Mouse (Mus musculus) frontal cortex, adult (tissue): ENCODE measurements around the gene Aldh9a1.
"Not testable (repeated sequence)": the region's sequence is repeated elsewhere in the genome, so short reads cannot be mapped to it uniquely, and the experiment has no call there.

Experiments
- ATAC-seq: cut with Nextera tagmentation; 2 replicates; pipeline ENCODE4 v1.9.2; 2017; ENCODE audit warnings: mild to moderate bottlenecking, moderate library complexity, mixed read lengths; ENCODE audit not compliant: low TSS enrichment

Gene Aldh9a1

GRCm38 (mm10) chr1:167349815-167350596 lies at the start of gene Aldh9a1:
Aldh9a1 (plus strand) TSS chr1:167349991.
- peak; percentile 97 for ATAC-seq

- no peak for ATAC-seq
These were observed 49.7 kb upstream of the Aldh9a1 start for GRCm38 (mm10) chr1:167300122-167300521.

- ATAC-seq: no peak
These were observed 44.2 kb upstream of the Aldh9a1 start for GRCm38 (mm10) chr1:167305501-167306137.

- no peak for ATAC-seq
These were observed 43.1 kb upstream of the Aldh9a1 start for GRCm38 (mm10) chr1:167306451-167307240.

- no peak for ATAC-seq
These were observed 42.1 kb upstream of the Aldh9a1 start for GRCm38 (mm10) chr1:167307674-167308073.

GRCm38 (mm10) chr1:167308261-167309054 lies 41.3 kb upstream of the Aldh9a1 start, which contains the start of gene Tmco1:
Tmco1 (plus strand) TSS chr1:167308378.
- ATAC-seq: peak; percentile 99

- no peak for ATAC-seq
These were observed 37.4 kb upstream of the Aldh9a1 start for GRCm38 (mm10) chr1:167312367-167312766.

GRCm38 (mm10) chr1:167313220-167313619 lies 36.6 kb upstream of the Aldh9a1 start:
- ATAC-seq: no peak

GRCm38 (mm10) chr1:167321691-167322090 lies 28.1 kb upstream of the Aldh9a1 start:
- ATAC-seq: no peak

GRCm38 (mm10) chr1:167328776-167329175 lies 21.0 kb upstream of the Aldh9a1 start:
- ATAC-seq: no peak

- ATAC-seq: no peak
These were observed 18.7 kb upstream of the Aldh9a1 start for GRCm38 (mm10) chr1:167331106-167331505.

GRCm38 (mm10) chr1:167336398-167336797 lies 13.4 kb upstream of the Aldh9a1 start:
- no peak for ATAC-seq

- peak; percentile 95 for ATAC-seq
These were observed 12.2 kb upstream of the Aldh9a1 start for GRCm38 (mm10) chr1:167337463-167338095.

GRCm38 (mm10) chr1:167339177-167339781 lies 10.5 kb upstream of the Aldh9a1 start:
- no peak for ATAC-seq

- ATAC-seq: no peak
These were observed 9.5 kb upstream of the Aldh9a1 start for GRCm38 (mm10) chr1:167340111-167340787.

- no peak for ATAC-seq
These were observed 8.8 kb upstream of the Aldh9a1 start for GRCm38 (mm10) chr1:167340910-167341528.

- no peak for ATAC-seq
These were observed 7.0 kb upstream of the Aldh9a1 start for GRCm38 (mm10) chr1:167342831-167343230.

GRCm38 (mm10) chr1:167345994-167346520 lies 3.7 kb upstream of the Aldh9a1 start:
- ATAC-seq: not testable (repeated sequence)

GRCm38 (mm10) chr1:167349206-167349605 lies 585 bp upstream of the Aldh9a1 start:
- not testable (repeated sequence) for ATAC-seq
